Mouse (Mus musculus) bone marrow, adult 2 months (tissue): Measurements from ENCODE around the gene Mesp1.

Experiments
- CTCF ChIP-seq: fragments of 200-500 bp; IDR thresholded peaks from 2 replicates; pipeline ENCODE4 v1.5.1; 2011; ENCODE audit warnings: low read length, control low read depth; ENCODE audit not compliant: control insufficient read depth, insufficient read depth
- POLR2A ChIP-seq: fragments of 200-500 bp; IDR thresholded peaks from 2 replicates; pipeline ENCODE4 v1.6.1; 2011; ENCODE audit warnings: low read depth, mild to moderate bottlenecking, control low read depth, low read length, borderline replicate concordance; ENCODE audit not compliant: control insufficient read depth

GRCm38 (mm10) chr7:79835196-79835595 lies 41.6 kb upstream of the Mesp1 start:
- no peak for TF ChIP-seq CTCF
- TF ChIP-seq POLR2A = no peak
